Mouse (Mus musculus) embryonic facial prominence, embryonic 14.5 days (tissue): Measurements from ENCODE around the gene Rbm20. TPM values are rescaled to one million over a fixed set of nuclear protein-coding genes. Genes with fewer than 3 reads are reported as not detected.
A peak's percentile ranks its signal among the peaks of the same experiment; 100 is the strongest.

Source experiments
- ATAC-seq: fragments of 200-750 bp; cut with Nextera tagmentation; 2 replicates; pipeline ENCODE4 v1.8.0; 2017; ENCODE audit warnings: low read depth, moderate number of reproducible peaks, moderate TSS enrichment
- DNase-seq: peaks from one replicate; pipeline ENCODE4 v3.0.0-alpha.2; 2015; ENCODE audit warnings: low spot score
- H3K27ac ChIP-seq: fragments of 300-500 bp; sonication (generic); replicated peaks from 2 replicates; pipeline ENCODE4 v1.5.1; 2014; ENCODE audit warnings: low read depth, mild to moderate bottlenecking, low read length, moderate library complexity
- H3K27me3 ChIP-seq: fragments of 300-500 bp; sonication (generic); replicated peaks from 2 replicates; pipeline ENCODE4 v1.6.1; 2014; ENCODE audit warnings: low read length; ENCODE audit not compliant: control insufficient read depth, insufficient read depth
- H3K36me3 ChIP-seq: fragments of 300-500 bp; sonication (generic); 2 replicates; pipeline ENCODE4 v1.6.1; 2014; ENCODE audit warnings: low read length, mixed read lengths; ENCODE audit not compliant: control insufficient read depth, insufficient read depth
- H3K4me1 ChIP-seq: fragments of 300-500 bp; sonication (generic); 2 replicates; pipeline ENCODE4 v1.6.1; 2014; ENCODE audit warnings: antibody characterized with exemption, low read length; ENCODE audit not compliant: control insufficient read depth, insufficient read depth
- H3K4me2 ChIP-seq: fragments of 300-500 bp; sonication (generic); 2 replicates; pipeline ENCODE4 v1.6.1; 2014; ENCODE audit warnings: low read depth, mild to moderate bottlenecking, low read length, moderate library complexity, mixed read lengths
- H3K4me3 ChIP-seq: fragments of 300-500 bp; sonication (generic); 2 replicates; pipeline ENCODE4 v1.5.1; 2014; ENCODE audit warnings: low read depth, mild to moderate bottlenecking, low read length
- H3K9ac ChIP-seq: fragments of 300-500 bp; sonication (generic); 2 replicates; pipeline ENCODE4 v1.6.1; 2014; ENCODE audit warnings: low read depth, mild to moderate bottlenecking, low read length, moderate library complexity, mixed read lengths
- H3K9me3 ChIP-seq: fragments of 300-500 bp; sonication (generic); 2 replicates; pipeline ENCODE4 v1.6.1; 2016; ENCODE audit warnings: low read length; ENCODE audit not compliant: control insufficient read depth
- WGBS: fragments of 180-500 bp; shearing (Covaris S2); extraction: QIAGEN DNeasy Blood & Tissue Kit; methylation state at CpG from one replicate; pipeline ENCODE4 v1.1.7; 2014; 5-methylcytosine and 5-hydroxymethylcytosine counted together
- polyA plus RNA-seq: library from polyadenylated mRNA; unstranded; fragments of >200 nt; fragmentation: Nextera tagmentation; extraction: Ambion mirVana; gene quantifications from 2 replicates; pipeline ENCODE4 v1.2.1, GENCODE M21; 2014

Gene Rbm20
- polyA plus RNA-seq, 1 experiment from 2014 or later: 5.9 TPM

DNA sequence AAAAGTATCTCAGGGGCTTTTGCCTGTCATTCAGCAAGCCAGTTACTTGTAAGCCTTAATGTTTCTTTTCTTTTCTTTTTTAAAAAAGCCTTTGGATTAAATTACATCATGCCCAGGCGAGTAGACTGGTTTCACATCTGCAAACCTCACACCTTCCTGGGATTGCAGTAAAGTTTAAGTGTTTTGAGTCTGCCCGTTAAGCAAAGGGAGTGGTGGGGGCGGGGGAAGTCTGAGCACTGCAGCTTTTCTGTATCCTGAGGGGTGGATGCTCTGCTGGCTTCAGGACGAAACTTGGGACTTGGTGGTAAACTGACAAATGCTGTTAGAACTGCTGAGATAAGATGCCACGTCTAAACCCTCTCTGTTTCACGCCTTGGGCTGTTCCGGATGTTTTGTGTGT is 22.6 kb downstream of the Rbm20 start:
- WGBS: 20% methylated on average over 7 of the region's 7 CpGs
- Histone ChIP-seq H3K4me2 (no peak overlapping the region), H3K9me3 (no peaks in the 10 kb centered on the region), H3K9ac (no peak overlapping the region), H3K27ac (no peak overlapping the region), H3K27me3 (no peaks in the 10 kb centered on the region), H3K4me1 (peaks cover 32% of the 10 kb centered on the region; the same call in 1 of the 2 replicates), H3K36me3 (no peaks in the 10 kb centered on the region), H3K4me3 (no peak overlapping the region)
- DNase-seq (peak; percentile 59), ATAC-seq (no peak)

DNA sequence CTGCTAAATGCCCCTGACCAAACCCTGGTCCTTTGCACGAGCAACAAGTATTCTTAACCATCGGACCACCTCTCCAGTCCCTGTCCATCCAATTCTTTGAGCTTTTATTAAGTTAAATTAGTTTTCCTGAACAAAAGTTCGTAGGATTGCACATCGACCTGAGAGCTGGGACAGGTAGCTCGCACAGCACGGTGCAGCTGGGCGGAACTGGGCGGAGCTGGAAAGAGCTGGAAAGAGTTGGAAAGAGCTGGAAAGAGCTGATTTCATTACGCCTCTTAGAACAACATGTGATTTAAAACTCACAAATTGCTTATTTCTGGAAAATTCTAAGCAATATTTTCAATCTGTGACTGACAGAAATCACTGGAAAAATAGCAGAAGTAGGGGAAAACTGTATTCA is 24.3 kb downstream of the Rbm20 start:
- Histone ChIP-seq H3K4me2 (no peak overlapping the region), H3K9ac (no peak overlapping the region)
- ATAC-seq: no peak

DNA sequence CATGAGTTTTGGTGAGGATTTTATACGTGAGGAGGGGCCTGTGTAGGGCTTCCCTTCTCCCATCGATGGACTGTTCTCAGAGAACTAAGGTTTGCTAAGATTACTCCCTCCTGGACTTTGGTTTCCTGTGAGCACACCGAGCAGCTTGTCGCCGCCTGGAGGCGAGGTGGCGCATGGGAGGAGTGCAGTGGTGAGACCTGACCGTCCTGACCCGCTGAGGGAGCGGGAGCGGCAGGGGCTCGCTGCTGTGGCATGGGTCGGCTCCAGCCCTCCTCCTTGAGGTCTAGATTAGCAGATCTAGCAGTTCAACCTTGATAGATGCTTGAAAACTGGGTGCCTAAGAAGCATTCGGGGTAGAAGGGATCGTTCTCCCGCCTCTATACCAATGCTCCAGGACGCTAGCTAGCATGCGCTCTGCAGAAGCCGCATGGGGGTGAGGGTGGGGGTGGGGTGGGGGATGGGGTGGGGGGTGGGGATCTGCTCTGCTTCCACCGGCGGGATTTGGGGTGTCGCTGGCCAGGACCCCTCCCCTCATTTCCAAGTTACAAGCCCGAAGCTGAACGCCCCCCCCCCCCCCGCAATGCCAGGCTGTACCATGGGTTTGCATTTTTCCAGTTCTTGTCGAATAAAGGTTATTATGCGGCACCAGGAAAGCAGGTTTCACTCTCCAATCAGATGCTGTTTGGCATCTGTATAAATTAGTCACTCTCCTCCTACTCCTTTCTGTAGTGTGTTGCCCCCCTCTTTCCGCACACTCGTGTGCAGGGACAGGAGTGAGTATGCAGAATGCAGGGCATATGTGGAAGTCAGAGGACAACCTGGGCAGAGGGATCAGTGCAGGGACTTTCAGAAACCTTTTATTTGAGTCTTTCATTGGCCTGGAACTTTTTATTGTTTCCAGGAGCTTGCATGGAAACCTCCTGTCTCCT is 28.1 kb downstream of the Rbm20 start:
- DNase-seq: peak; percentile 65
- Histone ChIP-seq H3K9ac (peak overlapping the region; percentile 64), H3K27me3 (no peaks in the 10 kb centered on the region), H3K9me3 (0 out of 2 replicates have a peak, but pooled peaks cover 4% of the 10 kb centered on the region), H3K4me1 (peaks cover 12% of the 10 kb centered on the region; the same call in 1 of the 2 replicates), H3K36me3 (no peaks in the 10 kb centered on the region), H3K4me3 (peak overlapping the region; percentile 39), H3K27ac (no peak overlapping the region), H3K4me2 (peak overlapping the region; percentile 66)
- peak; percentile 88 for ATAC-seq
- WGBS: 7% methylated on average over 23 of the region's 29 CpGs

More for the DNA sequence above, 24.3 kb downstream of the Rbm20 start:
- H3K4me3 ChIP-seq: no peak overlapping the region
- WGBS: 88% methylated on average over 9 of the region's 9 CpGs
- no peaks in the 10 kb centered on the region for H3K9me3 ChIP-seq
- H3K4me1 ChIP-seq: peaks cover 36% of the 10 kb centered on the region; the same call in 1 of the 2 replicates
- H3K27me3 ChIP-seq: no peaks in the 10 kb centered on the region
- DNase-seq: no peak
- no peaks in the 10 kb centered on the region for H3K36me3 ChIP-seq
- H3K27ac ChIP-seq: no peak overlapping the region

DNA sequence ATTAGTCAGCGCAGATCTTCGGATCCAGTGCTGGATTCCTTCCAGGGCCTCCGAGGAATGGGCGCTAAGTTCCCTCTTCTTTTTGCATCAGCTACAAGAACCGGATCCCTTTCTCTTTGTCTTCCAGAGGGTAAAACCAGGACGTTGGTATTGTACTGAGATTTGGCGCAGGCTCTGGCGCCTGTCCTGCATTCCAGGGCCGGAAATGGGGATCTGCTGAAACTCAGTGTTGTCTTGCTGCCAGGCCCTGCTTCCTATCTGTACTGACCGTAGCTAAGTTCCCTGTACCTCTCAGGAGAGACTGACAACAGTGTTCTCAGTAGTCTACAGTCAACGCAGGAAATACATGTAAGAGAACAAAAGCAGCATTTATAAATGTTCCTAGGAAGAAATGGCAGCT is 31.3 kb downstream of the Rbm20 start:
- Histone ChIP-seq H3K27ac (no peak overlapping the region), H3K9ac (no peak overlapping the region), H3K4me3 (no peak overlapping the region), H3K36me3 (no peaks in the 10 kb centered on the region), H3K4me1 (peaks cover 15% of the 10 kb centered on the region; the same call in 1 of the 2 replicates), H3K4me2 (no peak overlapping the region), H3K9me3 (0 out of 2 replicates have a peak, but pooled peaks cover 4% of the 10 kb centered on the region), H3K27me3 (no peaks in the 10 kb centered on the region)
- ATAC-seq (no peak), DNase-seq (no peak)
- 64% methylated on average over 11 of the region's 11 CpGs for WGBS

DNA sequence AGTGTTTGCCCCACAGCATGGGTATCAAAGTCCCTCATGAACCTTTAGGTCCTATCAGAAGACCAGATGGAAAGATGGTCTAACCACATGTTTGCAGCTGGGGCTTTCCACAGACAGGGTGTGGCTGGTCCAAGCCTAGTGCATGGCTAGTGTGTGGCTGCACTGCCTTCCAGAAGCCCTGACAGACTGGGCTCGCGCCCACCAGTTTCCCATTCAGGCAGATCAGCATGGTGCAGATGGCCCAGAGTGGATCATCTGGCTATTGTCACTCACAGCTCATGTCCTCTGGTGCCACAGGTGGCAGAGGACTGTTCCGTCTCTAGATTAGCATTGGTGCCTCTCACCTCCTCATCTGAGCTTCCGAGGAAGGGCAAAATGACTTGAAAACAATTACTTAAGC is 33.8 kb downstream of the Rbm20 start:
- no peak for DNase-seq
- 59% methylated on average over 4 of the region's 4 CpGs for WGBS
- H3K27me3 ChIP-seq: no peaks in the 10 kb centered on the region
- H3K27ac ChIP-seq: no peak overlapping the region
- H3K4me3 ChIP-seq: no peak overlapping the region
- no peak overlapping the region for H3K4me2 ChIP-seq
- H3K9ac ChIP-seq: no peak overlapping the region
- 0 out of 2 replicates have a peak, but pooled peaks cover 4% of the 10 kb centered on the region for H3K9me3 ChIP-seq
- peak; percentile 81; the same call in 1 of the 2 replicates for ATAC-seq
- 0 out of 2 replicates have a peak, but pooled peaks cover 4% of the 10 kb centered on the region for H3K4me1 ChIP-seq
- no peaks in the 10 kb centered on the region for H3K36me3 ChIP-seq

DNA sequence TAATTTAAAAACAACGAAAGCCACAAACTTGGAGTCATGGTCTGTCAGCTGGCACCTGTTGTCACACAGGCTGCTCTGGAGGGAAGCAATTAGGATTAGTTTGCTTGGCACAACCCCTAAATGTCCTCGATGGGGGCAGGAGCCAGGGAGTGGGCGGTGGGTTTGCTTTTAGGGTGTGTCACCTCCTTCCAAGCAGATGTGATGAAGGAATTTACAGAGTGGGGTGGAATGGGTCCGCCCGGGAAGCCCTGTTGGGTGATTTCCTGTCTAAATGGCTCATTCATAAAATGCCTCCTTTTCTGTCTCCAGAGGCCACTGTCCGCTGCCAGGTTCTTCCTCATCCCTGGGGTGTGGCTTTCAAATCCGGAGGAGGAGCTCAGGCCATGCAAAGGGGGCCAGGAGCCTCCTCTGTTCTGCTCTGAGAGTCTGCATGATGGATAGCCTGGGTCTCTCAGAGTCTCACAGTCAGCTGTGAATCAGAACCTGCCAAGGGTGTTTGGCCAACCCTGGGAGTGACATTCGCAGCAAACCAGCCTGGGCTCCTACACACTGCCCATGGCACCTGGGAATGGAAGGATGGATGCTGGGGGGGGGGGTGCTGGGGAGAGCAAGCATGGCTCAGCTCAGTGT is 34.3 kb downstream of the Rbm20 start:
- no peak overlapping the region for H3K9ac ChIP-seq
- H3K9me3 ChIP-seq: 0 out of 2 replicates have a peak, but pooled peaks cover 4% of the 10 kb centered on the region
- no peaks in the 10 kb centered on the region for H3K27me3 ChIP-seq
- H3K4me3 ChIP-seq: no peak overlapping the region
- WGBS: 28% methylated on average over 8 of the region's 8 CpGs
- no peak overlapping the region for H3K27ac ChIP-seq
- no peaks in the 10 kb centered on the region for H3K36me3 ChIP-seq
- peak; percentile 60 for ATAC-seq
- H3K4me1 ChIP-seq: 0 out of 2 replicates have a peak, but pooled peaks cover 4% of the 10 kb centered on the region
- DNase-seq: peak; percentile 70
- H3K4me2 ChIP-seq: no peak overlapping the region

DNA sequence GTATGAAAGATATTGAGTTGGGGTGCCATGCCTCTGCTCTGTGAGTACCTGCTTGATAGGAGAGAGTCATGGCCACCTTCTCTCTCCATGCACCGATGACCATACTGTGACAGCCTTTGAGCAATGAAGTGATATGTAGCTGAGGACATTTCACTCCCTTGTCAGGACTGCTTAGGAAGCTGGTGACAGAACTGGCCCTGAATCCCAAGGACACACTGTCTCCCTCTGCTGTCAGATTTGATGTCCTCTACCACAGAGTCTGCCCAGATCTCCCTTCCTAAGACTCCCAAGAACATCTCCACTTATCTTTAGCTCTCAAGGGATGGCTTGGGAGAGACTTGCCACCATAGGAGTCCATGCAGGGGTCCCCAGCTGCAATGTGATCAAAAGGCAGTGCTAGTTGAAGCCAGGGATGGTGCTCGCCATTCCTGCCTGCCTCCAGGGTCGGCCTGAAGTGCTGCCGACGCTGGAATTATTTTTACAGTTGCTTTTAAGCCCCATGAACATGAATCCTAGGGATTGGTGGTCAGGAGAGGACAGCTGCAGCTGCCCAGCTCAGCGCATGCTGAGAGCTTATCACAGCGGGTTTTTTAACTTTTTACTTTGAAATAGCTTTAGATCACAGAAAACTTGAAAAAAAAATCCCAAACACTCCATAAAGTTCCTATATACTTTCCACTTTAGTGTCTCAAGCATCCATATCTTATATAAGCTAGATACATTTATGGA is 35.4 kb downstream of the Rbm20 start:
- Histone ChIP-seq H3K4me2 (no peak overlapping the region), H3K27me3 (no peaks in the 10 kb centered on the region), H3K9ac (no peak overlapping the region), H3K36me3 (no peaks in the 10 kb centered on the region), H3K4me1 (0 out of 2 replicates have a peak, but pooled peaks cover 4% of the 10 kb centered on the region), H3K9me3 (0 out of 2 replicates have a peak, but pooled peaks cover under 1% of the 10 kb centered on the region), H3K4me3 (no peak overlapping the region), H3K27ac (no peak overlapping the region)
- ATAC-seq: no peak; the same call in 1 of the 2 replicates
- peak; percentile 47 for DNase-seq
- WGBS: 48% methylated on average over 7 of the region's 7 CpGs

DNA sequence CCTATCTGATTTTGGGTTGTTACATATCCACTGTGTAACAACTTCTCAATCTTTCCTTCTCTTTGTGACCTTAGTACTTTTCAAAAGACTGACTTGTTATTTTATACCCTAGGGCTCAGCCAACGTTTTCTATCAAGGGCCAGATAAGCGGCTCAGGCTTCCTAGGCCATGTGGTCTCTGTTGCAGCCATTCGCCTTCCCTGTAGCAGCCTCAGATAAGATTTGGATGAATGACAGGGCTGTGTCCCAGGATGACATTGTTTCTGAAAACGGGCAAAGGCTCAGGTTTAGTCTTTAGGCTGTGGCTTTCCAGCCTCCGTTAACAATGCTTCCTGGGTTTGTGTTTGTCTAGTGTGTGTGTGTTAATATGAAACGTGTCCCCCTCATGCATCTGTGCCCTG is 36.3 kb downstream of the Rbm20 start:
- DNase-seq (no peak), ATAC-seq (no peak)
- H3K9ac ChIP-seq: no peak overlapping the region
- no peak overlapping the region for H3K4me2 ChIP-seq
- H3K4me1 ChIP-seq: 0 out of 2 replicates have a peak, but pooled peaks cover 4% of the 10 kb centered on the region
- WGBS: 75% methylated on average over 6 of the region's 6 CpGs
- no peaks in the 10 kb centered on the region for H3K27me3 ChIP-seq
- H3K27ac ChIP-seq: no peak overlapping the region
- H3K36me3 ChIP-seq: no peaks in the 10 kb centered on the region
- H3K9me3 ChIP-seq: no peaks in the 10 kb centered on the region
- no peak overlapping the region for H3K4me3 ChIP-seq
